Mouse (Mus musculus) liver, postnatal 0 days (tissue): ENCODE measurements around the gene Gcnt4. TPM values are rescaled to one million over a fixed set of nuclear protein-coding genes. Genes with fewer than 3 reads are reported as not detected.

Source experiments
- ATAC-seq: fragments of 200-750 bp; cut with Nextera tagmentation; 2 replicates; pipeline ENCODE4 v1.8.0; 2017; ENCODE audit warnings: mild to moderate bottlenecking, moderate library complexity
- DNase-seq: peaks from one replicate; pipeline ENCODE4 v3.0.0-alpha.2; 2016
- H3K27ac ChIP-seq: fragments of 300-500 bp; sonication (generic); 2 replicates; pipeline ENCODE4 v1.5.1; 2014; ENCODE audit warnings: antibody characterized with exemption, moderate library complexity, mild to moderate bottlenecking, low read depth
- H3K27me3 ChIP-seq: fragments of 300-500 bp; sonication (generic); 2 replicates; pipeline ENCODE4 v1.6.1; 2014; ENCODE audit warnings: low read length, control low read depth, mixed read lengths; ENCODE audit not compliant: insufficient read depth
- H3K36me3 ChIP-seq: fragments of 300-500 bp; sonication (generic); replicated peaks from 2 replicates; pipeline ENCODE4 v1.6.1; 2014; ENCODE audit warnings: mild to moderate bottlenecking, control low read depth, low read length, moderate library complexity, mixed read lengths; ENCODE audit not compliant: insufficient read depth
- H3K4me1 ChIP-seq: fragments of 300-500 bp; sonication (generic); 2 replicates; pipeline ENCODE4 v1.6.1; 2014; ENCODE audit warnings: antibody characterized with exemption, mild to moderate bottlenecking, control low read depth; ENCODE audit not compliant: insufficient read depth
- H3K4me2 ChIP-seq: fragments of 300-500 bp; sonication (generic); 2 replicates; pipeline ENCODE4 v1.6.1; 2014; ENCODE audit warnings: low read depth, mild to moderate bottlenecking, low read length, moderate library complexity, mixed read lengths
- H3K4me3 ChIP-seq: fragments of 300-500 bp; sonication (generic); 2 replicates; pipeline ENCODE4 v1.5.1; 2014; ENCODE audit warnings: low read depth, low read length
- H3K9ac ChIP-seq: fragments of 300-500 bp; sonication (generic); replicated peaks from 2 replicates; pipeline ENCODE4 v1.6.1; 2014; ENCODE audit warnings: mild to moderate bottlenecking, moderate library complexity
- H3K9me3 ChIP-seq: fragments of 300-500 bp; sonication (generic); 2 replicates; pipeline ENCODE4 v1.6.1; 2016; ENCODE audit warnings: mild to moderate bottlenecking, control low read depth, low read length, mixed read lengths
- CTCF ChIP-seq: sonication (generic); IDR thresholded peaks from 2 replicates; pipeline ENCODE4 v1.5.1; 2016; ENCODE audit warnings: antibody characterized with exemption, low read depth
- EP300 ChIP-seq: IDR thresholded peaks from 2 replicates; pipeline ENCODE4 v1.6.1; 2016; ENCODE audit warnings: antibody characterized with exemption, low read depth, mild to moderate bottlenecking
- whole genome bisulfite sequencing: fragments of 180-500 bp; shearing (Covaris S2); extraction: QIAGEN DNeasy Blood & Tissue Kit; methylation state at CpG from one replicate; pipeline ENCODE4 v1.1.7; 2014; ENCODE audit not compliant: insufficient replicate concordance; 5-methylcytosine and 5-hydroxymethylcytosine counted together
- polyA plus RNA-seq: library from polyadenylated mRNA; unstranded; fragments of >200 nt; fragmentation: Nextera tagmentation; extraction: Ambion mirVana; gene quantifications from 2 replicates; pipeline ENCODE4 v1.2.1, GENCODE M21; 2015

Gene Gcnt4
- polyA plus RNA-seq, 1 experiment from 2014 or later: 0.72 TPM

GRCm38 (mm10) chr13:96971861-96972282 is 47.4 kb downstream of the Gcnt4 start:
- ATAC-seq: peak; percentile 93
- DNase-seq: peak; percentile 38
- peak overlapping the region; percentile 48 for H3K4me2 ChIP-seq
- no peaks in the 10 kb centered on the region for H3K36me3 ChIP-seq
- H3K27ac ChIP-seq: peak overlapping the region; percentile 37
- no peaks in the 10 kb centered on the region for H3K27me3 ChIP-seq
- no peak overlapping the region for H3K9ac ChIP-seq
- no peak overlapping the region for H3K4me3 ChIP-seq
- no peaks in the 10 kb centered on the region for H3K9me3 ChIP-seq
- H3K4me1 ChIP-seq: peaks cover 23% of the 10 kb centered on the region
- 38% methylated on average over 9 of the region's 9 CpGs for WGBS
- TF ChIP-seq EP300 (0 out of 2 replicates have a peak, but pooled peaks have one; percentile 66), CTCF (no peak)

DNA sequence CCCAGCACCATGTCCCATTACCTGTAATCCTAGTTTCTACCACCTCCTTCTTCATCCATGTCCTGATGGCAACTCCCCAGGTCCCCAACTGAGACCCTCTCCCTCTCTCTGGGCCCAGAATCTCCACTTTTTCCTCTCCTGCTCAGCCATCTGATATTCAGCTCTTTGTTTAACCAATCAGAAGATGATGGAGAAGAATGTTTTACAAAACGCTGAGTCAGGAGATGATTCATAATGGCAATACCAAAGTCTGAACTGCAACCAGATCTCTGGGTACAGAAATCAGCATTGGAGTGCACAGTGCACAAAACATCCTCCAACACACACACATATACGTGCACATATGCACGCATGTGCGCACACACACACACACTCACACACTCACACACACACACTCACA is 48.8 kb downstream of the Gcnt4 start:
- Histone ChIP-seq H3K36me3 (no peaks in the 10 kb centered on the region), H3K4me3 (no peak overlapping the region), H3K27ac (no peak overlapping the region), H3K4me2 (no peak overlapping the region), H3K9me3 (no peaks in the 10 kb centered on the region), H3K4me1 (peaks cover 20% of the 10 kb centered on the region), H3K27me3 (no peaks in the 10 kb centered on the region), H3K9ac (no peak overlapping the region)
- 90% methylated on average over 4 of the region's 4 CpGs for WGBS
- DNase-seq (no peak), ATAC-seq (no peak)
- TF ChIP-seq CTCF (no peak), EP300 (no peak)

DNA sequence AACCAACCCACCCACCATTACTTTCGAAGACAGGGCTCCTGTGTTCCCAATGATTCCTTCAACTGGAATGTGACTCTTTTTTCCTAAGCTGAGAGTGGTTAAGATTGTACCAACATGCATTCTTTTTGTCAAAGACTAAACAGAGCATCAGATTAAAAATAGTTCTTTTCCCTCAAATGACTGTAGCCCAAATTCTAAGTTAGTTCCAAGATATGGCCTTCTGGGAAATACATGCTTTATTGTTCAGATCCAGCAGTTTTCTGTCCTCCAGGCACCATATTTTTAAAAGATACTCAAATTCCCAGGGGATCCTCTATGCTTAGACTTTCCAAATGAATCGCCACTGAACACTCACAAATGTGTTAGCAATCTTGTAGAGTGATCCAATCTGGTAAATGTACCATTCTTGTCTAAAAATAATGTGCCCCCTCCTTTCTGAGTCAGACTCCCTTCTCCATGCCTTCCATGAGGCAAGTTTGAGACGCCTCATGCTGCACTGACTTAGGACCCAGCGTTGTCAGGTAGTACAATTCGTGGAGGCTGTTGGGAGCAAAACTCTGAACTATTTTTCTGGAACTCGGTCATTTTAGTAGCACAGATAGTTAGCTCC is 52.6 kb downstream of the Gcnt4 start:
- 84% methylated on average over 6 of the region's 6 CpGs for WGBS
- Histone ChIP-seq H3K36me3 (no peaks in the 10 kb centered on the region), H3K27me3 (no peaks in the 10 kb centered on the region), H3K4me3 (no peak overlapping the region), H3K9me3 (no peaks in the 10 kb centered on the region), H3K9ac (no peak overlapping the region), H3K4me2 (no peak overlapping the region), H3K27ac (no peak overlapping the region), H3K4me1 (peaks cover 10% of the 10 kb centered on the region; the same call in 1 of the 2 replicates)
- no peak for DNase-seq
- no peak for ATAC-seq
- TF ChIP-seq CTCF (no peak), EP300 (no peak)

- DNase-seq: no peak
- Histone ChIP-seq H3K4me1 (peaks cover 8% of the 10 kb centered on the region), H3K4me3 (no peak overlapping the region), H3K36me3 (no peaks in the 10 kb centered on the region), H3K4me2 (no peak overlapping the region), H3K27me3 (no peaks in the 10 kb centered on the region), H3K9me3 (no peaks in the 10 kb centered on the region), H3K9ac (no peak overlapping the region), H3K27ac (0 out of 2 replicates have a peak overlapping the region, but pooled peaks have one; percentile 49)
- no peak for TF ChIP-seq EP300
- TF ChIP-seq CTCF: no peak
- peak; percentile 24; the same call in 1 of the 2 replicates for ATAC-seq
Observed at GRCm38 (mm10) chr13:96980561-96980960, 56.1 kb downstream of the Gcnt4 start.

DNA sequence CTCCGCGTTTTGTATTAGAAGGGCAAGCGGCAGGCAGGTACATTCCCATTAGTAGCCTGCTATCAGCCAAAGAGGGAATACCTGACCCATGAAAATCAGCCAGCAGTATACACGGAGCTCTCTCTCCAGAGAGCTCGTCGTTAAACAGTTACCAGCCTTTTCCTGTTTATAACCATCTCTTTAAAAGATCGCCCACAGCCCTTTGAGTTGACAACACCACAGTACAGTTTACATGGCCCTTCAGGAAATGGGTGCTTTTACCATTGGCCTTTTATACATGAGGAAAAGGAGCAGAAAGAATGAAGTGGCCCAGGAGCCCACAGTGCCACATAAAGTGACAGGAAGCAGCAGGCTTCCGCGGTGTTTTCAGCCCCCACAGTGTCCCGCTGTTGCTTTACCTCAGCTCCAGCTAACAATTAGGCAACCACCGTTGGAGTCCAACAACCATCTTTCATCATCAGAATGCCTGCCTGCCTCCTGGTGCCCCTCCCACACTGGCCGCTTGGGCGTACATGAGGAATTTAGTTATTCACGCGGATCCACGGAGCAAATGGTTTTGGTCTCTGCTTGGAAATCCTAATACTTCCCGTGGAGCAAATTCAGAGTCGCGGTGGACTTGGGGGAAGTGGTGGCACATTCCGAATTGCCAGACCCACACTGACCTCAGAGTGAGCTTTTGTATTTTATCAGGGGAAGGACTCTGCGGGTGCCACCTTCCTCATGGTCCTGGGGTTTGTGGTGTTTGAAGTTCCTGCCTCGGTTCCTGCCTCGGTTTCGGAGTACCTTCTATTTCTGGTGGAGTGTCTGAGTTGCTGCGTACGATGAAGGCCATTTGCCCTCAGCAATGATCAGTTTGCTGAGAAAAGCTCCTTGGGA is 59.0 kb downstream of the Gcnt4 start:
- peak; percentile 93 for ATAC-seq
- DNase-seq: peak; percentile 77
- TF ChIP-seq EP300 (peak; percentile 16; the same call in 1 of the 2 replicates), CTCF (peak; percentile 6; the same call in 1 of the 2 replicates)
- H3K9me3 ChIP-seq: no peaks in the 10 kb centered on the region
- WGBS: 10% methylated on average over 26 of the region's 26 CpGs
- H3K27ac ChIP-seq: peak overlapping the region; percentile 95
- H3K4me3 ChIP-seq: peak overlapping the region; percentile 36
- H3K9ac ChIP-seq: peak overlapping the region; percentile 69
- no peaks in the 10 kb centered on the region for H3K36me3 ChIP-seq
- peaks cover 15% of the 10 kb centered on the region for H3K4me1 ChIP-seq
- peak overlapping the region; percentile 70 for H3K4me2 ChIP-seq
- no peaks in the 10 kb centered on the region for H3K27me3 ChIP-seq

DNA sequence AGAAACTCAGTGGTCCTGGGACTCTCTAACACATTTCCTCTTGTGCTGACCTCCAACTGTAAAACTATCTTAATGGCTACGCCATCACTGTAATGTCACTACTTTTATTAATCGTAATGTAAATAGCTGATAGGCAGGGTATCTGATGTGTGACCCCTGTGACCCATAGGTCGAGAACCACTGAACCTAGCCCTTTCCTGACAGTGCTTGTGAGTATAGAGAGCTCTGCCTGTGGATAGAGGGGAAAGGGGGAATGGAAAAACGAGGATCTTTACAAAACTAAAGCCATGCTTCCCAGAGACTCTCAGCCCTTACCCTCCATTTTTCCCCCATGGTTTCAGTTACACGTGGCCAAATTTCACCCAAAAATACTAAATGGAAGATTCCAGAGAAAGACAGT is 60.2 kb downstream of the Gcnt4 start:
- no peak overlapping the region for H3K9ac ChIP-seq
- H3K4me2 ChIP-seq: peak overlapping the region; percentile 70
- no peaks in the 10 kb centered on the region for H3K27me3 ChIP-seq
- DNase-seq: no peak
- no peak for TF ChIP-seq CTCF
- TF ChIP-seq EP300: no peak
- ATAC-seq: no peak
- H3K4me1 ChIP-seq: peaks cover 15% of the 10 kb centered on the region
- H3K9me3 ChIP-seq: no peaks in the 10 kb centered on the region
- WGBS: 51% methylated on average over 5 of the region's 5 CpGs
- no peak overlapping the region for H3K4me3 ChIP-seq
- no peaks in the 10 kb centered on the region for H3K36me3 ChIP-seq
- H3K27ac ChIP-seq: peak overlapping the region; percentile 95
